Mouse (Mus musculus): Measurements from ENCODE around the gene BC016579. TPM values are rescaled to one million over a fixed set of nuclear protein-coding genes. Genes with fewer than 3 reads are reported as not detected.

The BC016579 gene
- not detected for total RNA-seq (2023)

DNA sequence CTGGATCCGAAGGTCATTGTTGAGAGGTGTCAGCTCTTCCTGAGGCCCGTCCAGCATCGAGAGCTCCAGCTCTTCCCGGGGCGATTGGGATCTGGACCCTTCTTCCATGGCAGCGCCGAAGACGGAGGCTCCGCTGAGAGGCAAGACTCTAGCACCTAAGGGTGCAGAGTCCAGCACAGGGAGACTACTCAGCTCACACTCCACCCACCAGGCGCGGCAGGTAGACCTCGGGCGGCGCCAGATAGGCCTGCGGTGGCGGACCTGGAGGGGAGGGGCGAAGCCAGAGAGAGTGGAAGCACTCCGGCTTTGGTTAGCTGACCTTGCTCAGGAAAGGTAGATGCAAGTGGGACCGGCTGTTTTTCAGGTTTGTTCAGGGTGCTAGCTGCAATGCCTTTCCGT, at the start of gene BC016579:
BC016579 (minus strand) TSS at position 135 of the 399 bp plus-strand sequence.

DNA sequence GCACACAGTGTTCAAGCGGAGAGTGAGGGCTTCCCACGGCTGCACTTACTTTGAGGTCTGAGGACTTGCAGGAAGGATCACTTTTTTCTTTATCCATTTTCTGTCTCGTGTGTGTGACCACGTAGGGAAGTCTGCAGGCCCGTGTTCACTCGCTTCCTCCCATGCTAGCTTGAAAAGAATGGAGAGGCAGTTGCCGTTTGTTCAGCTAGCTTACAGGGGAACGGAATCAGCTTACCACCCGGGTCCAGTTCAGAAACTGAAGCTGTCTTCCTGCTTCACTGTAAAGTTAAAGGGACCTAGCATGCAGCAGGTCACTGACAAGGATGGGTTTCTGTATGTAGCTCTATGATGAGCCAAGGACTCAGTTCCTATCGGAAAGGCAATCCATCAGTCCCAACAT, 39.7 kb upstream of the BC016579 start, which contains the start of gene Tmprss7:
Tmprss7 (minus strand) TSS at position 101 of the 400 bp plus-strand sequence.

DNA sequence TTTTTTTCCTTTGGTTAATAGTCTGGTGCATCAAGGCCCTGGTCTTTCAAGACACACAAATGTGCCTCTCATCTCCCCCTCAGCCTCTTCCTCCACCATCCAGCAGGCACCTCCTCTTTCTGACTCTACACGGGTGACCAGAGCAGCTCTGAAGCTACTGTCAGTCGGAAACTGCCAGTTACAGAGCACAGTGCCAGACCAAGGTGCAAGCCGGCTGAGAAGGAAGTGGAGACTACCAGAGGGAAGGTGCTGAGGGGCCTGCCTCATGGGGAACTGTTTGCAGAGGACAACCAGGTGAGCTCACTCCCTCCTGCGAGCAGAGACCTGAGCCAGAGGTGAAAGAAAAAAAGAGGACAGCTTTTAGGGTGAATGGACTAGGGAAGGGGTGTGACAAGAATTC, 43.6 kb downstream of the BC016579 start, which contains the start of gene Gcsam:
Gcsam (plus strand) TSS at position 114 of the 400 bp plus-strand sequence.

Other genes with a start within 250 kb of the BC016579 start
- 10 to 100 TPM; 15.8 to 19.1 TPM for gene Cd200, start 245.0 kb downstream of the BC016579 start, total RNA-seq (2023)
- gene Gm609, start 161.1 kb downstream of the BC016579 start, total RNA-seq (2023), result not detected
- gene Gm17783, start 122.0 kb downstream of the BC016579 start, total RNA-seq (2023), result not detected
- gene Slc9c1, start 118.8 kb downstream of the BC016579 start, total RNA-seq (2023), result not detected
- gene Gcsam, start 43.7 kb downstream of the BC016579 start, total RNA-seq (2023), result under 1 TPM in 1 of 2 experiments, not detected in 1; 0.20 TPM
- gene Tmprss7, start 39.6 kb upstream of the BC016579 start, total RNA-seq (2023), result not detected
- not detected for gene Tagln3, start 70.5 kb upstream of the BC016579 start, total RNA-seq (2023)
- 10 to 100 TPM; 36.4 to 40.7 TPM for gene Abhd10, start 88.9 kb upstream of the BC016579 start, total RNA-seq (2023)